Mouse (Mus musculus) cerebellum, adult 18-20 months (tissue): ENCODE measurements around the gene Brinp3.

Experiments used
- DNase-seq, 2 experiments: peaks; one replicate each; pipeline ENCODE4 v3.0.0; 2021

The Brinp3 gene

GRCm38 (mm10) chr1:146494681-146495331 is at the start of gene Brinp3:
Gene Brinp3 (plus strand): TSS chr1:146494760.
- DNase-seq, result peak; percentile 42 to 67

- peak; percentile 44 to 55 for DNase-seq
These were observed 339 bp upstream of the Brinp3 start for GRCm38 (mm10) chr1:146494221-146494620.

- peak; percentile 41 to 55 for DNase-seq
These were observed 826 bp downstream of the Brinp3 start for GRCm38 (mm10) chr1:146495386-146495785.

GRCm38 (mm10) chr1:146497381-146498081 is 3.0 kb downstream of the Brinp3 start:
- peak; percentile 76 to 80 for DNase-seq

- peak; percentile 59 to 68 for DNase-seq
These were observed 3.7 kb downstream of the Brinp3 start for GRCm38 (mm10) chr1:146498085-146498779.

- DNase-seq, result no peak
These were observed 4.2 kb downstream of the Brinp3 start for GRCm38 (mm10) chr1:146498780-146499114.

- no peak for DNase-seq
These were observed 20.8 kb downstream of the Brinp3 start for GRCm38 (mm10) chr1:146515377-146515776.

GRCm38 (mm10) chr1:146523727-146524573 is 29.4 kb downstream of the Brinp3 start:
- no peak for DNase-seq

- DNase-seq, result no peak
These were observed 34.0 kb downstream of the Brinp3 start for GRCm38 (mm10) chr1:146528572-146528971.

GRCm38 (mm10) chr1:146546847-146547428 is 52.4 kb downstream of the Brinp3 start:
- no peak for DNase-seq

- no peak for DNase-seq
These were observed 62.4 kb downstream of the Brinp3 start for GRCm38 (mm10) chr1:146556982-146557381.

- no peak for DNase-seq
These were observed 67.6 kb downstream of the Brinp3 start for GRCm38 (mm10) chr1:146562144-146562543.

GRCm38 (mm10) chr1:146584181-146584580 is 89.6 kb downstream of the Brinp3 start:
- DNase-seq, result no peak

- DNase-seq, result no peak
These were observed 138.3 kb downstream of the Brinp3 start for GRCm38 (mm10) chr1:146632895-146633294.

GRCm38 (mm10) chr1:146657214-146657613 is 162.7 kb downstream of the Brinp3 start:
- DNase-seq, result peak; percentile 45 to 49

GRCm38 (mm10) chr1:146700724-146701123 is 206.2 kb downstream of the Brinp3 start:
- peak; percentile 6 to 13 for DNase-seq

GRCm38 (mm10) chr1:146719556-146719955 is 225.0 kb downstream of the Brinp3 start:
- DNase-seq, result no peak

GRCm38 (mm10) chr1:146724784-146725513 is 230.4 kb downstream of the Brinp3 start:
- DNase-seq, result peak in 1 of 2 experiments; percentile 23

GRCm38 (mm10) chr1:146751066-146751465 is 256.5 kb downstream of the Brinp3 start:
- no peak for DNase-seq

GRCm38 (mm10) chr1:146783259-146783658 is 288.7 kb downstream of the Brinp3 start:
- DNase-seq, result no peak

GRCm38 (mm10) chr1:146787236-146787635 is 292.7 kb downstream of the Brinp3 start:
- DNase-seq, result no peak

- DNase-seq, result peak; percentile 29
These were observed 298.3 kb downstream of the Brinp3 start for GRCm38 (mm10) chr1:146792826-146793225.
